Mouse (Mus musculus) neural tube, embryonic 12.5 days (tissue): ENCODE measurements around the gene Elp6. TPM values are rescaled to one million over a fixed set of nuclear protein-coding genes. Genes with fewer than 3 reads are reported as not detected.

ENCODE experiments used
- microRNA-seq: library from miRNA; unstranded; fragments of <30 nt; microRNA quantifications from one replicate; pipeline ENCODE4, GENCODE M21; 2017
- polyA plus RNA-seq: library from polyadenylated mRNA; unstranded; fragments of >200 nt; fragmentation: Nextera tagmentation; extraction: Ambion mirVana; gene quantifications from 2 replicates; pipeline ENCODE4 v1.2.1, GENCODE M21; 2016

The Elp6 gene
- polyA plus RNA-seq, 1 experiment from 2014 or later: 41.2 TPM

Small RNA genes lying within 50 kb of the gene (microRNA-seq; reads per million reads assigned to microRNA genes)
- gene Mir6236: 114 reads per million, percentile 54 among the genes with 10 or more reads in this experiment

Other genes with a start within 250 kb of the Elp6 start
- gene Smarcc1, start 187.5 kb upstream of the Elp6 start, polyA plus RNA-seq: 172 and 185 TPM in 2 replicates
- 200 and 203 TPM in 2 replicates for gene Dhx30, start 187.3 kb upstream of the Elp6 start, polyA plus RNA-seq
- gene Cspg5, start 61.4 kb upstream of the Elp6 start, polyA plus RNA-seq: 36.2 and 42.6 TPM in 2 replicates
- gene Scap, start 28.1 kb downstream of the Elp6 start, polyA plus RNA-seq: 40.1 and 43.5 TPM in 2 replicates
- 17.6 and 22.7 TPM in 2 replicates for gene Ptpn23, start 103.0 kb downstream of the Elp6 start, polyA plus RNA-seq
- 2.4 and 4.3 TPM in 2 replicates for gene Ngp, start 114.6 kb downstream of the Elp6 start, polyA plus RNA-seq
- 12.3 and 13.0 TPM in 2 replicates for gene Klhl18, start 171.5 kb downstream of the Elp6 start, polyA plus RNA-seq
- gene Kif9, start 171.8 kb downstream of the Elp6 start, polyA plus RNA-seq: 1.6 and 1.7 TPM in 2 replicates
- gene Setd2, start 227.4 kb downstream of the Elp6 start, polyA plus RNA-seq: 37.4 and 41.3 TPM in 2 replicates